Mouse (Mus musculus) T-helper 17 cell (primary cell): ENCODE measurements at regions not wholly inside any gene's neighbourhood (a gene's known extent, or its start where the extent isn't known, plus 50 kb on each side); places are given as distances from the start of the nearest gene placed in this dataset.
"Not testable (repeated sequence)": the region's sequence is repeated elsewhere in the genome, so short reads cannot be mapped to it uniquely, and the experiment has no call there.

Experiments
- in situ Hi-C, 2 experiments: fragments of 300-600 bp; cut with MboI, MseI; formaldehyde crosslinking; loops; 1 replicate in 1 of 2; 2 replicates in 1 of 2; pipeline ENCODE4 v1.15.1; 2025; ENCODE audit warnings: high pct_unique_total_duplicates in 2 of 2

- in situ Hi-C loops = loop anchor here (5.0 kb wide), 1 partner anchor 1121 kb away; no protein-coding TSS in a partner anchor
Observed at GRCm38 (mm10) chr9:25655767-25656513, 174.6 kb downstream of the Eepd1 start.

GRCm38 (mm10) chr9:25656534-25656933 is 175.2 kb downstream of the Eepd1 start:
- in situ Hi-C loops = loop anchor here (5.0 kb wide), 1 partner anchor 1121 kb away; no protein-coding TSS in a partner anchor

GRCm38 (mm10) chr9:25683635-25684333 is 202.4 kb downstream of the Eepd1 start:
- in situ Hi-C loops = no loop called here

- in situ Hi-C loops = loop anchor here in 1 of 2 experiments (10.0 kb wide), 1 partner anchor 1251 kb away; no protein-coding TSS in a partner anchor
Observed at GRCm38 (mm10) chr9:25693632-25694031, 212.3 kb downstream of the Eepd1 start.

GRCm38 (mm10) chr9:25695018-25695417 is 213.7 kb downstream of the Eepd1 start:
- in situ Hi-C loops = loop anchor here in 1 of 2 experiments (10.0 kb wide), 1 partner anchor 1250 kb away; no protein-coding TSS in a partner anchor

GRCm38 (mm10) chr9:25713636-25714035 is 232.3 kb downstream of the Eepd1 start:
- in situ Hi-C loops = loop anchor here in 1 of 2 experiments (10.0 kb wide), 1 partner anchor 661 kb away; no protein-coding TSS in a partner anchor

GRCm38 (mm10) chr9:25744162-25744561 is 262.8 kb downstream of the Eepd1 start:
- in situ Hi-C loops = no loop called here

- in situ Hi-C loops = no loop called here
Observed at GRCm38 (mm10) chr9:25751138-25751537, 269.8 kb downstream of the Eepd1 start.

- in situ Hi-C loops = no loop called here
Observed at GRCm38 (mm10) chr9:25773899-25774298, 292.6 kb downstream of the Eepd1 start.

GRCm38 (mm10) chr9:25782631-25783030 is 301.3 kb downstream of the Eepd1 start:
- in situ Hi-C loops = no loop called here

GRCm38 (mm10) chr9:25795142-25795910 is 314.0 kb downstream of the Eepd1 start:
- in situ Hi-C loops = no loop called here

GRCm38 (mm10) chr9:25809562-25809961 is 328.2 kb downstream of the Eepd1 start:
- in situ Hi-C loops = loop anchor here in 1 of 2 experiments (10.0 kb wide), 1 partner anchor 1685 kb away; no protein-coding TSS in a partner anchor

GRCm38 (mm10) chr9:25833295-25833694 is 351.9 kb downstream of the Eepd1 start:
- in situ Hi-C loops = no loop called here

- in situ Hi-C loops = not testable (repeated sequence)
Observed at GRCm38 (mm10) chr9:25849914-25850313, 368.6 kb downstream of the Eepd1 start.

GRCm38 (mm10) chr9:25850608-25851007 is 369.3 kb downstream of the Eepd1 start:
- in situ Hi-C loops = not testable (repeated sequence)

- in situ Hi-C loops = no loop called here
Observed at GRCm38 (mm10) chr9:25854545-25854944, 373.2 kb downstream of the Eepd1 start.

- in situ Hi-C loops = no loop called here
Observed at GRCm38 (mm10) chr9:25870260-25870659, 388.9 kb downstream of the Eepd1 start.

- in situ Hi-C loops = no loop called here
Observed at GRCm38 (mm10) chr9:25896333-25896905, 415.1 kb downstream of the Eepd1 start.
